Mouse (Mus musculus) limb, embryonic 12.5 days (tissue): ENCODE data around the gene Cckar. TPM values are rescaled to one million over a fixed set of nuclear protein-coding genes. Genes with fewer than 3 reads are reported as not detected.
A peak's percentile ranks its signal among the peaks of the same experiment; 100 is the strongest.

Experiments used
- ATAC-seq: fragments of 200-750 bp; cut with Nextera tagmentation; 2 replicates; pipeline ENCODE4 v1.8.0; 2017; ENCODE audit warnings: low read depth, moderate TSS enrichment; ENCODE audit not compliant: insufficient number of reproducible peaks, insufficient read depth, low FRiP score, low TSS enrichment
- H3K27ac ChIP-seq: fragments of 300-500 bp; sonication (generic); 2 replicates; pipeline ENCODE4 v1.5.1; 2016; ENCODE audit warnings: mild to moderate bottlenecking, moderate library complexity
- H3K27me3 ChIP-seq: fragments of 300-500 bp; sonication (generic); 2 replicates; pipeline ENCODE4 v1.6.1; 2016; ENCODE audit warnings: mild to moderate bottlenecking, moderate library complexity
- H3K36me3 ChIP-seq: fragments of 300-500 bp; sonication (generic); 2 replicates; pipeline ENCODE4 v1.6.1; 2016; ENCODE audit warnings: mild to moderate bottlenecking, moderate library complexity
- H3K4me1 ChIP-seq: fragments of 300-500 bp; sonication (generic); replicated peaks from 2 replicates; pipeline ENCODE4 v1.6.1; 2016
- H3K4me2 ChIP-seq: fragments of 300-500 bp; sonication (generic); 2 replicates; pipeline ENCODE4 v1.6.1; 2016; ENCODE audit warnings: mild to moderate bottlenecking, moderate library complexity
- H3K4me3 ChIP-seq: fragments of 300-500 bp; sonication (generic); replicated peaks from 2 replicates; pipeline ENCODE4 v1.5.1; 2016; ENCODE audit warnings: mild to moderate bottlenecking
- H3K9ac ChIP-seq: fragments of 300-500 bp; sonication (generic); replicated peaks from 2 replicates; pipeline ENCODE4 v1.6.1; 2016; ENCODE audit warnings: mild to moderate bottlenecking, moderate library complexity
- H3K9me3 ChIP-seq: fragments of 300-500 bp; sonication (generic); 2 replicates; pipeline ENCODE4 v1.6.1; 2016; ENCODE audit warnings: mild to moderate bottlenecking, moderate library complexity
- WGBS: fragments of 180-500 bp; shearing (Covaris S2); methylation state at CpG from one replicate; pipeline ENCODE4 v1.1.7; 2016; 5-methylcytosine and 5-hydroxymethylcytosine counted together
- polyA plus RNA-seq: library from polyadenylated mRNA; unstranded; fragments of >200 nt; fragmentation: Nextera tagmentation; extraction: Ambion mirVana; gene quantifications from 2 replicates; pipeline ENCODE4 v1.2.1, GENCODE M21; 2016

Cckar gene
- polyA plus RNA-seq, 1 experiment from 2014 or later: not detected

- WGBS: 20% methylated on average over 5 of the region's 5 CpGs
- no peaks in the 10 kb centered on the region for H3K4me1 ChIP-seq
- H3K9me3 ChIP-seq: no peaks in the 10 kb centered on the region
- no peaks in the 10 kb centered on the region for H3K36me3 ChIP-seq
- H3K4me3 ChIP-seq: no peak overlapping the region
- no peak overlapping the region for H3K4me2 ChIP-seq
- H3K9ac ChIP-seq: no peak overlapping the region
- no peaks in the 10 kb centered on the region for H3K27me3 ChIP-seq
- ATAC-seq: peak; percentile 52; the same call in 1 of the 2 replicates
- H3K27ac ChIP-seq: no peak overlapping the region
These were observed 35.2 kb downstream of the Cckar start for GRCm38 (mm10) chr5:53672352-53672751.

DNA sequence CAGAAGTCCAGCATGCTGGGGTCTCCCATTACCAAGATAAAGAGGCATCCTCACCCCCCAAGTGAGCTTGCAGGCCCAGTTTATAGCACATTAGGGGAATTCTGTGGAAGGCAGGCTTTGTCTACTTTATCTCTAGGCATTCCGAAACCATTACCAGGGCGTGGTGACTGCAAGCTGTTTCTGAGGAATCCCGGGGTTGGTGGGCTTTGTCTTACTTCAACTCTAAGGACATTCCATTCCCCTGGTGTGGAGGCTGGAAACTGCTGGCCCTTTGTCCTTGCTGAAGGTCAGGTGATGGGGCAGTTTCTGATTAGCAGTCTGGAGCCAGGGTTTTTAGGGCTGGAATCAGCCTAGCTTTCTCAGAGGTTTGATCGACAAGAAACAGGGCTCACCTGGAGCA is 36.0 kb downstream of the Cckar start:
- no peaks in the 10 kb centered on the region for H3K36me3 ChIP-seq
- no peaks in the 10 kb centered on the region for H3K9me3 ChIP-seq
- H3K27ac ChIP-seq: no peak overlapping the region
- no peak overlapping the region for H3K9ac ChIP-seq
- 69% methylated on average over 4 of the region's 4 CpGs for WGBS
- no peak overlapping the region for H3K4me2 ChIP-seq
- no peak for ATAC-seq
- H3K4me1 ChIP-seq: no peaks in the 10 kb centered on the region
- H3K27me3 ChIP-seq: no peaks in the 10 kb centered on the region
- H3K4me3 ChIP-seq: no peak overlapping the region

- no peak overlapping the region for H3K4me2 ChIP-seq
- H3K36me3 ChIP-seq: no peaks in the 10 kb centered on the region
- WGBS: 83% methylated on average over 10 of the region's 10 CpGs
These were observed 37.1 kb downstream of the Cckar start for GRCm38 (mm10) chr5:53670321-53670938.

DNA sequence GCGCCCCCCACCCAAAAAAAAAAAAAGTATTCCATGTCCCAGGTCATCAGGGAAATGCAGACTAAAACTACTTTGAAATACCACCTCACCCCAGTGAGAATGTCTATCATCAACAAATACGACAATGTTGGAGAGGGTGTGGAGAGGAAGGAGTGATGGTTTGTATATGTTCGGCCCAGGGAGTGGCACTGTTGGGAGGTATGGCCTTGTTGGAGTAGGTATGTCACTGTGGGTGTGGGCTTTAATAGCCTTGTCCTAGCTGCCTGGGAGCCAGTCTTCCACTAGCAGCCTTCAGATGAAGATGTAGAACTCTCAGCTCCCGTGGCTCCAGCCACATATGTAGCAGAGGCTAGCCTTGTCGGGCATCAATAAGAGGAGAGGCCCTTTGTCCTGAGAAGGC is 39.5 kb downstream of the Cckar start:
- H3K9ac ChIP-seq: no peak overlapping the region
- H3K4me3 ChIP-seq: no peak overlapping the region
- ATAC-seq: no peak
- no peaks in the 10 kb centered on the region for H3K4me1 ChIP-seq
- H3K27ac ChIP-seq: no peak overlapping the region
- H3K9me3 ChIP-seq: no peaks in the 10 kb centered on the region
- H3K36me3 ChIP-seq: no peaks in the 10 kb centered on the region
- H3K27me3 ChIP-seq: no peaks in the 10 kb centered on the region
- H3K4me2 ChIP-seq: no peak overlapping the region
- 89% methylated on average over 5 of the region's 5 CpGs for WGBS

More at GRCm38 (mm10) chr5:53670321-53670938, 37.1 kb downstream of the Cckar start:
- no peaks in the 10 kb centered on the region for H3K27me3 ChIP-seq
- no peak overlapping the region for H3K27ac ChIP-seq
- no peak overlapping the region for H3K4me3 ChIP-seq
- H3K4me1 ChIP-seq: no peaks in the 10 kb centered on the region
- H3K9ac ChIP-seq: no peak overlapping the region
- no peak for ATAC-seq
- no peaks in the 10 kb centered on the region for H3K9me3 ChIP-seq

DNA sequence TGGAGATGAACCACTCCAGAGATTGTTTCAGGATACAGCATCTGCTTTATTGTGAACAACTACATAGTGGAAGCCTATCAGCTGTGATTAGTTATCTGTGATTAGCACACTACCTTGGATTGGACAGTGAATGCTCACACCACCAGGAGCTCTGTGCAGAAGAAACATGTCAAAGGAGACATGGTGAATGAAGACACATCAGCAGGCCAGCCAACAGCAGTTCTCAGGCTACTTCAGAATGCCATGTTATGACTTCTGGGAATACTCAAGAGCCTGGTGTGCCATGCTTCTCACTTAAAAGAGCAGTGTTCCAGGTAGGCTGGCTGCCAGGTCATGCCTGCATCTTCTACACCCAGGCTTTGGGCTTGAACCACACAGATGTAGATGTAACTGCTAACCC is 43.8 kb downstream of the Cckar start:
- Histone ChIP-seq H3K27ac (no peak overlapping the region), H3K9me3 (no peaks in the 10 kb centered on the region), H3K4me1 (no peaks in the 10 kb centered on the region), H3K4me2 (no peak overlapping the region), H3K4me3 (no peak overlapping the region), H3K9ac (no peak overlapping the region), H3K27me3 (no peaks in the 10 kb centered on the region), H3K36me3 (no peaks in the 10 kb centered on the region; the same call in 1 of the 2 replicates)
- no peak for ATAC-seq

- Histone ChIP-seq H3K9ac (no peak overlapping the region), H3K9me3 (no peaks in the 10 kb centered on the region), H3K27me3 (no peaks in the 10 kb centered on the region), H3K27ac (no peak overlapping the region), H3K4me2 (no peak overlapping the region), H3K4me1 (no peaks in the 10 kb centered on the region), H3K4me3 (no peak overlapping the region), H3K36me3 (no peaks in the 10 kb centered on the region; the same call in 1 of the 2 replicates)
- no peak for ATAC-seq
- 74% methylated on average over 1 of the region's 1 CpGs for WGBS
These were observed 45.1 kb downstream of the Cckar start for GRCm38 (mm10) chr5:53662413-53662812.

DNA sequence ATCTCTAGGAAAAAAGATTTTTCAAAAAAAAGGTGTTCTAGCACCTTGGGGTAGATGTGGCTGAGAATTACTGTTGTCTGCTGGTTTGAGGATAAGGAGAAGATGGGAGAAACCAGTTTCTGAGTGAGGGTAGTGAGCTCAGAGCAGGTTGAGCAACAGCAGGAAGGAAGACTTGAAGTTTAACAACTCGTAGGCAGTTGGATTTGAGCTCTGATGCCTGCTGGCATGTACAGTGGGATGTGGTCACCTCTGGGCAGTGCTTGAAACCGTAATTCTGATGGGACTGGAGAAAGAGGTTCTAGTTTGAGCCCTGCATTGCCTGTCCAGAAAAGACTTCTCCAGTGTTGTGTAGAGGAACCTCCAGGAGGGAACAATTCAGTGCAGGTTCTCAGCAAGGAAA is 46.0 kb downstream of the Cckar start:
- 88% methylated on average over 2 of the region's 2 CpGs for WGBS
- Histone ChIP-seq H3K4me2 (no peak overlapping the region), H3K9ac (no peak overlapping the region), H3K36me3 (no peaks in the 10 kb centered on the region; the same call in 1 of the 2 replicates), H3K4me1 (no peaks in the 10 kb centered on the region), H3K4me3 (no peak overlapping the region), H3K27me3 (no peaks in the 10 kb centered on the region), H3K9me3 (no peaks in the 10 kb centered on the region), H3K27ac (no peak overlapping the region)
- ATAC-seq: no peak

DNA sequence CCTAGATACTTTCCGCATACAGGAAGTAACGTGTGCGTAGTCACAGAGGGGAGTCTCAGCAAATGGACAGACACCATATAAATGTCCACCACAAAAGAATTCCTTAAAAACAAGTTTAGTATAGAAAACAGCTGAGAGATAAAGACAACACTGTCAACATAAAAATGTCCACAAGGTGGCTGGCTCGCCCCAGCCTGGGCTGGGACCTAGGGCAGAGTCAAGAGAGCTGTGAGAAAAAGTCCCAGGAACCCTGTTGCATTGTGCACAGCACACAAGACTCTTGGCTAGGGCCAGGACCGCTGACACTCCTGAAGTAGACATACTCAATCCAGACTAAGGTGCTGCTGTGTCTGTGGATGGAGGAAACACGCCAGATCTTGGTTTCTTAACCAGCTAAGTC is 49.6 kb downstream of the Cckar start:
- Histone ChIP-seq H3K4me1 (no peaks in the 10 kb centered on the region), H3K9me3 (no peaks in the 10 kb centered on the region), H3K36me3 (peaks cover 6% of the 10 kb centered on the region; the same call in 1 of the 2 replicates), H3K27me3 (no peaks in the 10 kb centered on the region), H3K9ac (no peak overlapping the region), H3K27ac (no peak overlapping the region), H3K4me2 (no peak overlapping the region), H3K4me3 (no peak overlapping the region)
- ATAC-seq: no peak
- WGBS: 71% methylated on average over 6 of the region's 6 CpGs

DNA sequence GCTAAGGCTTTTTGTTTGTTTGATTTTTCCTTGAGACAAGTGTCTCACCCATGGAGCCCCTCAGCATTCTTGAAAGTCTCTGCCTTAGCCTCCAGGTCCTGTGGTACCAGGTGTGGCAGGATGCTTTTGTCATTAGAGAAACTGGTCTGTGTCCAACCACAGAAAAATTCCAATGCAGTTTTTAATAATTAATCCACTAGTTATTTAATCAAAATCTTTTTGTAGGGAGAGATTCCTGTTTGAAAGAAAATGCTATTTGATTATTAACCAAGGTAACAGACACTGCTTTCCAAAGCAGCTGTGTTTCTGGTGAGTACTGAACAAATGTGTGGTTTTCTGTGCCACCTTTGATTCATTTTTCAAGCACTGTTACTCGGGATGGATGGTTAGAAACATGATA is 50.9 kb downstream of the Cckar start:
- H3K27ac ChIP-seq: no peak overlapping the region
- H3K4me2 ChIP-seq: no peak overlapping the region
- H3K4me1 ChIP-seq: no peaks in the 10 kb centered on the region
- H3K9me3 ChIP-seq: no peaks in the 10 kb centered on the region
- no peaks in the 10 kb centered on the region for H3K27me3 ChIP-seq
- 7% methylated on average over 1 of the region's 1 CpGs for WGBS
- peaks cover 17% of the 10 kb centered on the region for H3K36me3 ChIP-seq
- H3K9ac ChIP-seq: no peak overlapping the region
- no peak overlapping the region for H3K4me3 ChIP-seq
- ATAC-seq: no peak

Other genes with a start within 250 kb of the Cckar start
- 51.3 and 52.3 TPM in 2 replicates for gene Rbpj, start 241.6 kb downstream of the Cckar start, polyA plus RNA-seq
- gene Tbc1d19, start 101.9 kb upstream of the Cckar start, polyA plus RNA-seq: 45.8 and 50.2 TPM in 2 replicates